Mouse (Mus musculus): ENCODE measurements around the gene Tpk1. TPM values are rescaled to one million over a fixed set of nuclear protein-coding genes. Genes with fewer than 3 reads are reported as not detected.
"Not testable (repeated sequence)": the region's sequence is repeated elsewhere in the genome, so short reads cannot be mapped to it uniquely, and the experiment has no call there.

The Tpk1 gene
- total RNA-seq, 2 experiments from 2014 or later = 3.4 to 4.0 TPM

- no peak for DNase-seq (ENCODE audit: low spot score in 2 of 2)
Measured at GRCm38 (mm10) chr6:43528996-43529395, 137.1 kb downstream of the Tpk1 start.

GRCm38 (mm10) chr6:43525028-43525427 is 141.1 kb downstream of the Tpk1 start:
- DNase-seq (ENCODE audit: low spot score in 2 of 2) = no peak

- no peak for DNase-seq (ENCODE audit: low spot score in 2 of 2)
Measured at GRCm38 (mm10) chr6:43522046-43522445, 144.0 kb downstream of the Tpk1 start.

- DNase-seq (ENCODE audit: low spot score in 2 of 2) = no peak
Measured at GRCm38 (mm10) chr6:43520218-43520617, 145.9 kb downstream of the Tpk1 start.

- DNase-seq (ENCODE audit: low spot score in 2 of 2) = no peak
Measured at GRCm38 (mm10) chr6:43518378-43518777, 147.7 kb downstream of the Tpk1 start.

GRCm38 (mm10) chr6:43517316-43517655 is 148.8 kb downstream of the Tpk1 start:
- no peak for DNase-seq (ENCODE audit: low spot score in 2 of 2)

- DNase-seq (ENCODE audit: low spot score in 2 of 2) = no peak
Measured at GRCm38 (mm10) chr6:43516593-43517315, 149.3 kb downstream of the Tpk1 start.

GRCm38 (mm10) chr6:43506686-43507385 is 159.2 kb downstream of the Tpk1 start:
- not testable (repeated sequence) for DNase-seq (ENCODE audit: low spot score in 2 of 2)

GRCm38 (mm10) chr6:43504609-43505230 is 161.4 kb downstream of the Tpk1 start:
- DNase-seq (ENCODE audit: low spot score in 2 of 2) = no peak

- no peak for DNase-seq (ENCODE audit: low spot score in 2 of 2)
Measured at GRCm38 (mm10) chr6:43492367-43492766, 173.7 kb downstream of the Tpk1 start.

GRCm38 (mm10) chr6:43486691-43487090 is 179.4 kb downstream of the Tpk1 start:
- no peak for DNase-seq (ENCODE audit: low spot score in 2 of 2)

GRCm38 (mm10) chr6:43480687-43481086 is 185.4 kb downstream of the Tpk1 start:
- DNase-seq (ENCODE audit: low spot score in 2 of 2) = no peak

- no peak for DNase-seq (ENCODE audit: low spot score in 2 of 2)
Measured at GRCm38 (mm10) chr6:43478810-43479209, 187.3 kb downstream of the Tpk1 start.

GRCm38 (mm10) chr6:43476406-43476805 is 189.7 kb downstream of the Tpk1 start:
- DNase-seq (ENCODE audit: low spot score in 2 of 2) = no peak

GRCm38 (mm10) chr6:43475921-43476320 is 190.2 kb downstream of the Tpk1 start:
- DNase-seq (ENCODE audit: low spot score in 2 of 2) = no peak

- no peak for DNase-seq (ENCODE audit: low spot score in 2 of 2)
Measured at GRCm38 (mm10) chr6:43471556-43471955, 194.5 kb downstream of the Tpk1 start.

GRCm38 (mm10) chr6:43468821-43469594 is 197.1 kb downstream of the Tpk1 start:
- no peak for DNase-seq (ENCODE audit: low spot score in 2 of 2)

GRCm38 (mm10) chr6:43462849-43463369 is 203.2 kb downstream of the Tpk1 start:
- DNase-seq (ENCODE audit: low spot score in 2 of 2) = no peak

GRCm38 (mm10) chr6:43462189-43462848 is 203.8 kb downstream of the Tpk1 start:
- DNase-seq (ENCODE audit: low spot score in 2 of 2) = no peak

- no peak for DNase-seq (ENCODE audit: low spot score in 2 of 2)
Measured at GRCm38 (mm10) chr6:43459082-43459481, 207.0 kb downstream of the Tpk1 start.

GRCm38 (mm10) chr6:43457989-43458388 is 208.1 kb downstream of the Tpk1 start:
- DNase-seq (ENCODE audit: low spot score in 2 of 2) = no peak

Measured in layer of hippocampus, postnatal 10 days (tissue).